ENCODE assay signal across 24 mouse cellular contexts in genomic region chr6:13294393-13294792, GRCm38 (mm10).
A peak's percentile ranks its signal among the peaks of the same experiment; 100 is the strongest.
DNase-seq lines count a peak whose midpoint lies in the region; ATAC-seq and TF ChIP-seq lines count a peak whose summit lies in the region.
"Had no signal": no experiment of that assay in that cellular context is flagged by ENCODE, and none has a peak within 500 bp of the region (broad histone marks: within the 10 kb centered on the region; RNA-seq: fewer than 3 reads in every experiment).

No protein-coding gene starts in this region.

- no peak overlapping the region for H3K4me3 ChIP-seq in embryonic facial prominence, embryonic 13.5 days
- no peak overlapping the region for H3K4me3 ChIP-seq in embryonic facial prominence, embryonic 10.5 days
- H3K4me3 ChIP-seq in liver, postnatal 0 days (ENCODE audit: low read depth, low read length) = no peak overlapping the region
- no peak overlapping the region for H3K4me3 ChIP-seq in cortical plate, adult 2 months (ENCODE audit: insufficient read depth, low read length)
- H3K4me3 ChIP-seq: embryonic facial prominence, embryonic 15.5 days; heart, embryonic 12.5 days; heart, embryonic 15.5 days; hindbrain, embryonic 10.5 days; hindbrain, embryonic 13.5 days; intestine, embryonic 15.5 days had no signal

- H3K27ac ChIP-seq in embryonic facial prominence, embryonic 13.5 days = no peak overlapping the region
- H3K27ac ChIP-seq in embryonic facial prominence, embryonic 10.5 days (replicated peaks) = no peak overlapping the region
- no peak overlapping the region for H3K27ac ChIP-seq in liver, postnatal 0 days (ENCODE audit: low read depth)
- peak overlapping the region; percentile 21; the same call in 1 of the 2 replicates for H3K27ac ChIP-seq in cortical plate, adult 2 months (ENCODE audit: insufficient read depth, low read length)
- H3K27ac ChIP-seq: embryonic facial prominence, embryonic 15.5 days; heart, embryonic 15.5 days; hindbrain, embryonic 10.5 days; hindbrain, embryonic 13.5 days; intestine, embryonic 15.5 days had no signal

- H3K36me3 ChIP-seq in embryonic facial prominence, embryonic 13.5 days = no peaks in the 10 kb centered on the region
- no peaks in the 10 kb centered on the region for H3K36me3 ChIP-seq in embryonic facial prominence, embryonic 10.5 days (replicated peaks)
- H3K36me3 ChIP-seq in liver, postnatal 0 days (replicated peaks; ENCODE audit: insufficient read depth, low read length) = no peaks in the 10 kb centered on the region
- H3K36me3 ChIP-seq: embryonic facial prominence, embryonic 15.5 days; heart, embryonic 12.5 days; heart, embryonic 15.5 days; hindbrain, embryonic 10.5 days; hindbrain, embryonic 13.5 days; intestine, embryonic 15.5 days had no signal

- 76% methylated on average over 4 of the region's 4 CpGs for WGBS in embryonic facial prominence, embryonic 13.5 days
- 87% methylated on average over 4 of the region's 4 CpGs for WGBS in embryonic facial prominence, embryonic 10.5 days
- 54% methylated on average over 4 of the region's 4 CpGs for WGBS in liver, postnatal 0 days (ENCODE audit: insufficient replicate concordance)

- no peak for TF ChIP-seq EP300 in liver, postnatal 0 days (IDR thresholded peaks at IDR 0.05; ENCODE audit: low read depth)

- no peak for TF ChIP-seq POLR2A in cortical plate, adult 2 months (IDR thresholded peaks at IDR 0.05; ENCODE audit: extremely low read depth, insufficient read depth, low read length)

- H3K4me2 ChIP-seq in embryonic facial prominence, embryonic 13.5 days = no peak overlapping the region
- no peak overlapping the region for H3K4me2 ChIP-seq in liver, postnatal 0 days (ENCODE audit: low read depth, low read length)
- H3K4me2 ChIP-seq: embryonic facial prominence, embryonic 15.5 days; heart, embryonic 12.5 days; heart, embryonic 15.5 days; hindbrain, embryonic 13.5 days; intestine, embryonic 15.5 days had no signal

- no peak overlapping the region for H3K9ac ChIP-seq in embryonic facial prominence, embryonic 13.5 days
- H3K9ac ChIP-seq in liver, postnatal 0 days (replicated peaks) = no peak overlapping the region
- H3K9ac ChIP-seq: embryonic facial prominence, embryonic 15.5 days; forebrain, postnatal 0 days; heart, embryonic 12.5 days; heart, embryonic 15.5 days; hindbrain, embryonic 13.5 days; intestine, embryonic 15.5 days had no signal

- H3K4me1 ChIP-seq in embryonic facial prominence, embryonic 13.5 days = no peaks in the 10 kb centered on the region
- H3K4me1 ChIP-seq in embryonic facial prominence, embryonic 10.5 days = no peaks in the 10 kb centered on the region
- no peaks in the 10 kb centered on the region for H3K4me1 ChIP-seq in liver, postnatal 0 days (ENCODE audit: insufficient read depth)
- peaks cover 7% of the 10 kb centered on the region for H3K4me1 ChIP-seq in cortical plate, adult 2 months (ENCODE audit: control insufficient read depth, insufficient read depth, low read length)
- H3K4me1 ChIP-seq: embryonic facial prominence, embryonic 15.5 days; heart, embryonic 12.5 days; heart, embryonic 15.5 days; hindbrain, embryonic 10.5 days; hindbrain, embryonic 13.5 days; intestine, embryonic 15.5 days had no signal

- 0 out of 2 replicates have a peak, but pooled peaks have one; percentile 56 for ATAC-seq in embryonic facial prominence, embryonic 13.5 days (ENCODE audit: insufficient number of reproducible peaks, insufficient read depth, low FRiP score, low TSS enrichment, low read depth)
- ATAC-seq in liver, postnatal 0 days = peak; percentile 65
- ATAC-seq: forebrain, embryonic 14.5 days; forebrain, postnatal 0 days; hindbrain, embryonic 16.5 days; intestine, embryonic 15.5 days had no signal

- no peaks in the 10 kb centered on the region for H3K27me3 ChIP-seq in embryonic facial prominence, embryonic 13.5 days
- H3K27me3 ChIP-seq in embryonic facial prominence, embryonic 10.5 days (replicated peaks; ENCODE audit: low read depth, poor library complexity, severe bottlenecking) = no peaks in the 10 kb centered on the region
- no peaks in the 10 kb centered on the region for H3K27me3 ChIP-seq in liver, postnatal 0 days (ENCODE audit: insufficient read depth, low read length)
- H3K27me3 ChIP-seq: embryonic facial prominence, embryonic 15.5 days; heart, embryonic 12.5 days; heart, embryonic 15.5 days; hindbrain, embryonic 13.5 days; intestine, embryonic 15.5 days had no signal

- no peaks in the 10 kb centered on the region for H3K9me3 ChIP-seq in embryonic facial prominence, embryonic 13.5 days
- 0 out of 2 replicates have a peak, but pooled peaks cover 2% of the 10 kb centered on the region for H3K9me3 ChIP-seq in embryonic facial prominence, embryonic 10.5 days
- no peaks in the 10 kb centered on the region for H3K9me3 ChIP-seq in liver, postnatal 0 days (ENCODE audit: low read length)
- H3K9me3 ChIP-seq: embryonic facial prominence, embryonic 15.5 days; heart, embryonic 12.5 days; heart, embryonic 15.5 days; hindbrain, embryonic 10.5 days; hindbrain, embryonic 13.5 days; intestine, embryonic 15.5 days had no signal

- TF ChIP-seq CTCF in liver, postnatal 0 days (IDR thresholded peaks at IDR 0.05; ENCODE audit: low read depth) = no peak
- no peak for TF ChIP-seq CTCF in cortical plate, adult 2 months (IDR thresholded peaks at IDR 0.05; ENCODE audit: extremely low read depth, insufficient read depth, low read length)

- no peak for DNase-seq in embryonic facial prominence, embryonic 10.5 days (ENCODE audit: low spot score)
- no peak for DNase-seq in liver, postnatal 0 days
- DNase-seq in liver = no peak
- no peak for DNase-seq in gastrocnemius, adult 18-20 months (ENCODE audit: low spot score)
- DNase-seq: adrenal gland, adult 2 months; adrenal gland, postnatal 14 days; cerebellum, adult 11 months; cerebellum, adult 9-10 months; cerebellum, postnatal 14 days; forebrain, postnatal 0 days; gastrocnemius, postnatal 25 days; heart, adult 18-20 months; heart, postnatal 10 days; heart, postnatal 36 days had no signal
